ENCODE assay signal across 15 mouse cellular contexts in genomic region chr1:19104143-19104857, GRCm38 (mm10). TPM values are rescaled to one million over a fixed set of nuclear protein-coding genes. Genes with fewer than 3 reads are reported as not detected.
DNase-seq lines count a peak whose midpoint lies in the region; ATAC-seq and TF ChIP-seq lines count a peak whose summit lies in the region.
"Had no signal": no experiment of that assay in that cellular context is flagged by ENCODE, and none has a peak within 500 bp of the region (broad histone marks: within the 10 kb centered on the region; RNA-seq: fewer than 3 reads in every experiment).

No protein-coding gene starts in this region.

- H3K9me3 ChIP-seq in forebrain, postnatal 0 days (ENCODE audit: low read length): no peaks in the 10 kb centered on the region
- no peaks in the 10 kb centered on the region for H3K9me3 ChIP-seq in midbrain, embryonic 15.5 days
- H3K9me3 ChIP-seq: liver, embryonic 15.5 days; megakaryocyte, embryonic 14.5 days had no signal

- H3K27me3 ChIP-seq in forebrain, postnatal 0 days (ENCODE audit: insufficient read depth, low read length): peaks cover 89% of the 10 kb centered on the region
- H3K27me3 ChIP-seq in midbrain, embryonic 15.5 days (replicated peaks): peaks cover 72% of the 10 kb centered on the region

- peak overlapping the region; percentile 19; the same call in 1 of the 2 replicates for H3K4me2 ChIP-seq in forebrain, postnatal 0 days (ENCODE audit: low read depth)
- peak overlapping the region; percentile 38 for H3K4me2 ChIP-seq in midbrain, embryonic 15.5 days
- H3K4me2 ChIP-seq: liver, embryonic 15.5 days had no signal

- H3K4me3 ChIP-seq in forebrain, postnatal 0 days (ENCODE audit: low read depth, low read length): peak overlapping the region; percentile 21
- H3K4me3 ChIP-seq in midbrain, embryonic 15.5 days: peak overlapping the region; percentile 39
- H3K4me3 ChIP-seq: left cerebral cortex, adult 2 months; liver, embryonic 15.5 days; megakaryocyte, embryonic 14.5 days had no signal

- ATAC-seq in forebrain, postnatal 0 days: peak; percentile 23
- ATAC-seq in midbrain, embryonic 15.5 days (replicated peaks): peak; percentile 63
- no peak for ATAC-seq in activated CD4-positive, CD25-positive, alpha-beta regulatory T cell, adult 4 months

- no peaks in the 10 kb centered on the region for H3K4me1 ChIP-seq in forebrain, postnatal 0 days (ENCODE audit: insufficient read depth)
- no peaks in the 10 kb centered on the region for H3K4me1 ChIP-seq in midbrain, embryonic 15.5 days
- H3K4me1 ChIP-seq: liver, embryonic 15.5 days; megakaryocyte, embryonic 14.5 days had no signal

- TF ChIP-seq POLR2A in brain, embryonic 14.5 days (IDR thresholded peaks at IDR 0.05; ENCODE audit: borderline replicate concordance, extremely low read depth, insufficient read depth, insufficient read length, poor library complexity, severe bottlenecking): no peak

- WGBS in forebrain, postnatal 0 days: 1% methylated on average over 40 of the region's 40 CpGs
- under 1% methylated on average over 40 of the region's 40 CpGs for WGBS in midbrain, embryonic 15.5 days

- no peak overlapping the region for H3K9ac ChIP-seq in forebrain, postnatal 0 days
- H3K9ac ChIP-seq in midbrain, embryonic 15.5 days: peak overlapping the region; percentile 34
- H3K9ac ChIP-seq: liver, embryonic 15.5 days had no signal

- no peaks in the 10 kb centered on the region for H3K36me3 ChIP-seq in forebrain, postnatal 0 days (ENCODE audit: insufficient read depth)
- no peaks in the 10 kb centered on the region for H3K36me3 ChIP-seq in midbrain, embryonic 15.5 days (replicated peaks)
- H3K36me3 ChIP-seq: liver, embryonic 15.5 days had no signal

- H3K27ac ChIP-seq in forebrain, postnatal 0 days (ENCODE audit: low read depth, low read length): 0 out of 2 replicates have a peak overlapping the region, but pooled peaks have one; percentile 21
- peak overlapping the region; percentile 85 for H3K27ac ChIP-seq in midbrain, embryonic 15.5 days
- H3K27ac ChIP-seq: kidney, postnatal 0 days; left cerebral cortex, adult 2 months; liver, embryonic 15.5 days had no signal

- peak; percentile 32 for DNase-seq in embryo, embryonic 10 days (ENCODE audit: low spot score)
- no peak for DNase-seq in embryo, embryonic 9.5 days (ENCODE audit: extremely low spot score)
- peak; percentile 63 for DNase-seq in brain, embryonic 14.5 days (ENCODE audit: low read depth)
- no peak for DNase-seq in forebrain, postnatal 0 days
- DNase-seq in left cerebral cortex, adult 18-20 months (ENCODE audit: low spot score in 2 of 2): no peak
- DNase-seq in adrenal gland, postnatal 10 days: no peak
- DNase-seq: gastrocnemius, postnatal 25 days; thymus, postnatal 4 days had no signal

- TF ChIP-seq CTCF in brain, embryonic 14.5 days (IDR thresholded peaks at IDR 0.05; ENCODE audit: borderline replicate concordance, extremely low read depth, insufficient read depth, insufficient read length): no peak
- no peak for TF ChIP-seq CTCF in forebrain, postnatal 0 days (IDR thresholded peaks at IDR 0.05; ENCODE audit: low read depth)

RNA-seq across cellular contexts. Expression of gene Tfap2d, which starts 1.5 kb away (rescaled TPM):
- polyA plus RNA-seq in brain, embryonic 14.5 days (2012; rRNA removed): 17.1 and 21.2 TPM in 2 replicates
- 8.2 and 9.4 TPM in 2 replicates for total RNA-seq in forebrain, postnatal 0 days (2014; rRNA removed)
- polyA plus RNA-seq in forebrain, postnatal 0 days (2015; fragmentation: Nextera tagmentation; extraction: Ambion mirVana): 6.5 and 7.1 TPM in 2 replicates
- 60.1 and 80.2 TPM in 2 replicates for polyA plus RNA-seq in midbrain, embryonic 15.5 days (2015; fragmentation: Nextera tagmentation; extraction: Ambion mirVana)
- total RNA-seq in left cerebral cortex, adult 18-20 months (2021): 1 to 10 TPM; 2.7 to 2.9 TPM
- polyA plus RNA-seq in activated CD4-positive, CD25-positive, alpha-beta regulatory T cell, adult 4 months (2017; shearing (Covaris generic)): not detected
- total RNA-seq in adrenal gland, postnatal 10 days (2021): not detected
- total RNA-seq: gastrocnemius, postnatal 25 days had no signal
- polyA plus RNA-seq: heart, postnatal 0 days; kidney, postnatal 0 days; liver, embryonic 15.5 days had no signal

Comparison
In these comparisons a context has a peak if more than half of its experiments do, and no peak if none do; other contexts are left out.
1. DNase-seq: peak in embryo, embryonic 10 days (single experiment) and brain, embryonic 14.5 days (single experiment); none in embryo, embryonic 9.5 days (single experiment), forebrain, postnatal 0 days (single experiment), left cerebral cortex, adult 18-20 months (0 of 2) and adrenal gland, postnatal 10 days (single experiment).